Mouse (Mus musculus) kidney, adult 8-10 months (tissue): ENCODE data around the gene Zdhhc6.
A peak's percentile ranks its signal among the peaks of the same experiment; 100 is the strongest.

Source experiments
- DNase-seq, 2 experiments: peaks; one replicate each; pipeline ENCODE4 v3.0.0; 2022

Gene Zdhhc6

GRCm38 (mm10) chr19:55299378-55299777 lies 16.5 kb downstream of the Zdhhc6 start:
- no peak for DNase-seq

- DNase-seq: no peak
Measured at GRCm38 (mm10) chr19:55297961-55298360, 17.9 kb downstream of the Zdhhc6 start.

- no peak for DNase-seq
Measured at GRCm38 (mm10) chr19:55297489-55297888, 18.3 kb downstream of the Zdhhc6 start.

GRCm38 (mm10) chr19:55296301-55296700 lies 19.5 kb downstream of the Zdhhc6 start:
- DNase-seq: no peak

GRCm38 (mm10) chr19:55295556-55295955 lies 20.3 kb downstream of the Zdhhc6 start:
- DNase-seq: no peak

- DNase-seq: no peak
Measured at GRCm38 (mm10) chr19:55295075-55295474, 20.8 kb downstream of the Zdhhc6 start.

- DNase-seq: no peak
Measured at GRCm38 (mm10) chr19:55293175-55293574, 22.7 kb downstream of the Zdhhc6 start.

- no peak for DNase-seq
Measured at GRCm38 (mm10) chr19:55292210-55292850, 23.5 kb downstream of the Zdhhc6 start.

GRCm38 (mm10) chr19:55290621-55291270 lies 25.1 kb downstream of the Zdhhc6 start:
- DNase-seq: no peak

GRCm38 (mm10) chr19:55288974-55289373 lies 26.9 kb downstream of the Zdhhc6 start:
- no peak for DNase-seq

- DNase-seq: no peak
Measured at GRCm38 (mm10) chr19:55286034-55286433, 29.8 kb downstream of the Zdhhc6 start.

GRCm38 (mm10) chr19:55284093-55284492 lies 31.7 kb downstream of the Zdhhc6 start:
- DNase-seq: no peak

GRCm38 (mm10) chr19:55276770-55277169 lies 39.1 kb downstream of the Zdhhc6 start:
- no peak for DNase-seq

- DNase-seq: no peak
Measured at GRCm38 (mm10) chr19:55276100-55276499, 39.7 kb downstream of the Zdhhc6 start.

- no peak for DNase-seq
Measured at GRCm38 (mm10) chr19:55273340-55273739, 42.5 kb downstream of the Zdhhc6 start.

- no peak for DNase-seq
Measured at GRCm38 (mm10) chr19:55271448-55271847, 44.4 kb downstream of the Zdhhc6 start.

- DNase-seq: peak in 1 of 2 experiments; percentile 15
Measured at GRCm38 (mm10) chr19:55269051-55269450, 46.8 kb downstream of the Zdhhc6 start.

- peak in 1 of 2 experiments; percentile 62 for DNase-seq
Measured at GRCm38 (mm10) chr19:55268150-55268549, 47.7 kb downstream of the Zdhhc6 start.

GRCm38 (mm10) chr19:55266786-55267185 lies 49.0 kb downstream of the Zdhhc6 start:
- DNase-seq: peak; percentile 57 to 81

- DNase-seq: no peak
Measured at GRCm38 (mm10) chr19:55265269-55265668, 50.6 kb downstream of the Zdhhc6 start.

GRCm38 (mm10) chr19:55260389-55261184 lies 55.2 kb downstream of the Zdhhc6 start:
- DNase-seq: no peak

GRCm38 (mm10) chr19:55258514-55258913 lies 57.3 kb downstream of the Zdhhc6 start:
- DNase-seq: no peak

- DNase-seq: no peak
Measured at GRCm38 (mm10) chr19:55257656-55258375, 58.0 kb downstream of the Zdhhc6 start.
